Mouse (Mus musculus): ENCODE measurements at regions not wholly inside any gene's neighbourhood (a gene's known extent, or its start where the extent isn't known, plus 50 kb on each side); places are given as distances from the start of the nearest gene placed in this dataset.

DNA sequence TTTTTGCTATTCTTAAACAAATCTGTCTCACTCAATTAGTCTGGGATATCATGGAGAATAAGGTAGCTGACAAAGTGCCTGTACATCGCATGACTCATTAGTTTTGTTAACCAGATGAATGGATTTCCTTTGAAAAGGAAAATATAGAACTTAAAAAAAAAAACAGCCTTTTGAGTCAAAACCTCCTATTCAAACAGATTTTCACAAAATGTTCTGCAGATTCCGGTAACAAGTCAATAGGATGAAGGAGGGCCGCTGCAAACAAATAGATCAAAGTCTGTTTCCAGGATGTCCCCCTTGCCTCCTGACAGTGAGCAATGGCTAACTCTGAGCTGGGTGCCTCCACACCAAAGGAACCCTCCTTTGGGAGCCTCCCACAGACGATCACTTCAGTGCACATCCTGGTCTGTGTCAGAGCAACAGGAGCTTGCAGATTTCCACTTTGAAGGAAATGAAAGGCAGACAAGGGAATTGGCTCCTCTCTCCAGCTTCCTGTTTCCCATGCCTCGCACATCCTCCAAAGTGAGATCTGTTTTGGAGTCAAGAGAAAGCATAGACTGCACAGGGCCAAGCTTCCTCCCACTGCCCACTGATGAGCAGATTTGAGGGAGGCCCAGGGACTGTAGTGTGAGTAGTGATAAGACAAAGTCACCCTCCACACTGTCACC, 243.8 kb upstream of the Gadl1 start:
- TF ChIP-seq MYOD1 (IDR thresholded peaks at IDR 0.05; ENCODE audit: control insufficient read depth in 1 of 3, insufficient read length in 2 of 3, low read depth in 2 of 3) (no peak), TCF12 (IDR thresholded peaks at IDR 0.05; ENCODE audit: insufficient read depth, poor library complexity, severe bottlenecking) (no peak), POLR2A (IDR thresholded peaks at IDR 0.05; ENCODE audit: insufficient read length, low read depth) (no peak), E2F4 (IDR thresholded peaks at IDR 0.05; ENCODE audit: insufficient read depth) (no peak), MAX (IDR thresholded peaks at IDR 0.05; ENCODE audit: low read depth) (no peak), USF1 (IDR thresholded peaks at IDR 0.05; ENCODE audit: low read depth) (no peak), CEBPB (IDR thresholded peaks at IDR 0.05; ENCODE audit: insufficient read depth, poor library complexity, severe bottlenecking) (no peak)

Measured in myocyte (in vitro differentiated cells).